Mouse (Mus musculus) bone marrow macrophage, adult 2 months (primary cell): ENCODE data around the gene Wdr20. TPM values are rescaled to one million over a fixed set of nuclear protein-coding genes. Genes with fewer than 3 reads are reported as not detected.
A peak's percentile ranks its signal among the peaks of the same experiment; 100 is the strongest.
"Not testable (repeated sequence)": the region's sequence is repeated elsewhere in the genome, so short reads cannot be mapped to it uniquely, and the experiment has no call there.

ENCODE experiments used
- H3K27ac ChIP-seq: 2 replicates; pipeline ENCODE4 v1.5.1; 2012; ENCODE audit warnings: low read depth, low read length; ENCODE audit not compliant: insufficient read depth
- H3K4me1 ChIP-seq: 2 replicates; pipeline ENCODE4 v1.6.1; 2012; ENCODE audit warnings: low read length; ENCODE audit not compliant: control insufficient read depth, insufficient read depth
- H3K4me3 ChIP-seq: 2 replicates; pipeline ENCODE4 v1.5.1; 2012; ENCODE audit warnings: mild to moderate bottlenecking, low read length, moderate library complexity; ENCODE audit not compliant: insufficient read depth
- CTCF ChIP-seq: IDR thresholded peaks from 2 replicates; pipeline ENCODE4 v1.5.1; 2012; ENCODE audit warnings: low read depth, mild to moderate bottlenecking, low read length, moderate library complexity
- POLR2A ChIP-seq: IDR thresholded peaks from 2 replicates; pipeline ENCODE4 v1.6.1; 2012; ENCODE audit warnings: mild to moderate bottlenecking, low read depth, low read length, borderline replicate concordance
- polyA plus RNA-seq: library from polyadenylated mRNA; stranded (reverse); fragments of >200 nt; gene quantifications from 2 replicates; pipeline ENCODE4 v1.2.4, GENCODE M21; 2012; ENCODE audit not compliant: missing spikeins, insufficient read depth, insufficient read length

Gene Wdr20
- polyA plus RNA-seq, 1 experiment = 33.7 TPM

DNA sequence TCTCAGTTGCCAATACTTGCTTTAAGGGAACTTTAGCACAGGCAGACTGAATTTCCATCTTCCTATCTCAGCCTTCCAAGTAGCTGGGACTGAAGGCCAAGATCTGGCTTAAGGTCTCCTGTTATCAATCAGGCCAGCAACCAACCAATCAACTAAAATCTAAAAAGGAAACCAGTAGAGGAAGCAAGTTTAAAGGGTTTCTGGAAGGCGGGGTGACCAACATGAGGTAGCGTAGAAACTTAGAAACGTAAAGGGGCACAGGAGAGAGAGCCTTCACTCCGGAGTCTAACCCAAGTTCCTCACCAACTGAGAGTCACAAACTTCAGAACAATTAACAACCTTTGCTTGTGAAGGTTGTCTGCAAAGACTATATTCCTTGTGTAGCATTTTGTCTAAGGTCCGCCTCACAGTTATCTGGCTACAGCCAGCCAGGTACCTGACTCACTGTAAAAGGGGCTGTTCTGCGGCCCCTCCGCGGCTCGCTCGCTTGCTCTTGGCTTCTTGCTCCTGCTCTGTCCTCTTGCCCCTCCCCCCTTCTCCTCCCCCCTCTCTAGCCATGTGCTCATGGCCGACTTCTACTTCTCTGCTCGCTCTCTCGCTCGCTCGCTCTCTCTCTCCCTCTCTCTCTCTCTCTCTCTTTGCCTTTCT, 39.1 kb upstream of the Wdr20 start:
- no peak for TF ChIP-seq CTCF
- TF ChIP-seq POLR2A = no peak
- H3K4me3 ChIP-seq = no peak overlapping the region
- H3K4me1 ChIP-seq = peaks cover 49% of the 10 kb centered on the region
- no peak overlapping the region for H3K27ac ChIP-seq

DNA sequence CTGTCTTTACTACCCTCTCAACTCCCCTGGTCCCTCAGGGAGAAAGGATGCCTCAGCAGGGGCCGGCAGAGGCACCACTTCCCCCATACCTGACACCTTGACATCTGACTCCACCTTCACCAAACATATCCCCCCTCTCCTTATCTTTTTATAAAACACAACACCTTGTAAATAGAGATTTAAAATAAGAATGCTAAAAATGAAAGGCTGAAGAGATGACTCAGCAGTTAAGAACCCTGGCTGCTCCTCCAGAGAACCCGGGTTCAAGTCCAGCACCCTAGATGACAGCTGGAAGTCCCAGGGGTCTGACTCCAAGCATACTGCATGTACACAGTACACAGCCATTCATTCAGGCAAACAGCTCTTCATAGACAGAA, 38.6 kb upstream of the Wdr20 start:
- H3K4me3 ChIP-seq = no peak overlapping the region
- H3K27ac ChIP-seq = no peak overlapping the region
- peaks cover 54% of the 10 kb centered on the region for H3K4me1 ChIP-seq
- TF ChIP-seq CTCF (no peak), POLR2A (no peak)

DNA sequence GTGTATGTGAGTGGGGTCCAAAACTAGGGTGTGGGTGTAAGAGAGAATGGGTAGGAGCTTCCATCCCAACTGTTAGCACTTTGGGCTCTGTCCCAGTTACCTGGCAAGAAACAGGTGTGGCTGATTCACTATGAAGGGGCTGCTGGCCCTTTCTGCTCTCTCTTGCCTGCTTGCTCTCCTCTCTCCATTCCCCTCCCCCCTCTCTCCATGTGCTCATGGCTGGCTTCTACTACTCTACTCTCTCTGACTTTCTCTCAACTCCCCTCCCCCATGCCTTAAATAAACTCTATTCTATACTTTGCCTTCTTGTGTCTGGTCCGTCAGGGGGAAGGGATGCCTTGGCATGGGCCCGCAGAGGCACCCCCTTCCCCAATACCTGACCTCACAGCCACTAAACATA, 37.0 kb upstream of the Wdr20 start:
- H3K27ac ChIP-seq = no peak overlapping the region
- TF ChIP-seq POLR2A (no peak), CTCF (no peak)
- H3K4me3 ChIP-seq = no peak overlapping the region
- peaks cover 63% of the 10 kb centered on the region for H3K4me1 ChIP-seq

DNA sequence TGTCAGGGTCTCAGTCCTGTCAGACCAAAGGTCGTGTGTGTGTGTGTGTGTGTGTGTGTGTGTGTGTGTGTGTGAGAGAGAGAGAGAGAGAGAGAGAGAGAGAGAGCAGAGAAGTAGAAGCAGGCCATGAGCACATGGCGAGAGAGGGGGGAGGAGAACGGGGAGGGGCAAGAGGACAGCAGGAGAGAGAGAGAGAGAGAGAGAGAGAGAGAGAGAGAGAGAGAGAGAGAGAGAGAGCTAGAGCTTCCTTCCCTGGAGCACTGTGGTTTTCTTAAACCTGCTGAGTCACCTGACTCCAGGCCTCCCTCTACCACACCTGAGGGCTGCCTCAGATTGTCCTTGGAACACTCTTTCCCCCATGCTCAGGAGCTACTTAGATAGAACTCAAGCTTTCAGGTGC, 36.4 kb upstream of the Wdr20 start:
- H3K4me3 ChIP-seq, H3K27ac ChIP-seq: not testable (repeated sequence)
- H3K4me1 ChIP-seq = peaks cover 68% of the 10 kb centered on the region

DNA sequence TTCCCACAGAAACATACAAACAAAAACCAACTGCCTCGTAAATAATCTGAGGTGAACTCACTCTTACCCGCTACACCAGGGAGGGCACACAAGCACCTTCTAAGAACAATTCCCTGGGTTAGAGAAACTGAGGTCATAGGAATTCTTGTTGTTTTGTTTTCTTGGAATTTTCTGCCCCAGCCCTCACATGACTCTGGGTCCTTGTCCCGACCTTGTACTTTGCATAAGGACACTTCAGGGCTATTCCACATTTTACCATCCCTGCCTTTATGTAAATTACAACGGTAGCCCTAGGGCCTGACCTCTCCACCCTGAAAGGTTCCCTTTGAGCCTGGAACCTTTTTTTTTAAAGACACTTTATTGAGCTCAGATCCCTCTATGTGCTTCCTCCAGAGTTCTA, 35.2 kb upstream of the Wdr20 start, which contains the start of gene Hsp90aa1:
Gene Hsp90aa1 (minus strand): TSS at position 173 of the 400 bp plus-strand sequence.
- H3K27ac ChIP-seq = peak within 1 kb of the TSS; percentile 76
- H3K4me1 ChIP-seq = peaks cover 66% of the 10 kb centered on the region
- peak within 1 kb of the TSS; percentile 41 for H3K4me3 ChIP-seq
- no peak for TF ChIP-seq CTCF
- TF ChIP-seq POLR2A = no peak

DNA sequence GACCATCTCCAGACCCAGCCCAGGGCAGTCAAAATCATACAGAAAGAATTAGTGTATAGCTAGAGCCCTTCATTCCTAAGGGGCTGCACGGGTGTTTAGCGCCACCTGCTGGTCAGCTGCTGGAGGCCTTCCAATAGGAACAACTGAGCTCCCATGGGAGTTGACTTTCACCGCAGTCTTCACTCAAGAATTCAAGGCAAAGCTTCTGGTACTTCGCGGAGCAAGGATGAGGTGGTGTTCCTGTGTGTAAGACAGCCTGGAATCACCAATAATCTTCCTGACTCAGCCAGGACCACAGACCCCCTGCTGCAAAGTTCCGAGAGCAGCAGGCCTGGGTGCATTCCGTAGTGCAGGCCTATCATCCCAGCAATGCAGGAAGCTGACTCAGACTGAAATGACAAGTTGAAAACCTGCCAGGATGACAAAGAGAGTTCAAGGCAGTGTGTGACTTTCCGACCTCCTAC, 34.7 kb upstream of the Wdr20 start:
- peak overlapping the region; percentile 76 for H3K27ac ChIP-seq
- H3K4me3 ChIP-seq = peak overlapping the region; percentile 41

DNA sequence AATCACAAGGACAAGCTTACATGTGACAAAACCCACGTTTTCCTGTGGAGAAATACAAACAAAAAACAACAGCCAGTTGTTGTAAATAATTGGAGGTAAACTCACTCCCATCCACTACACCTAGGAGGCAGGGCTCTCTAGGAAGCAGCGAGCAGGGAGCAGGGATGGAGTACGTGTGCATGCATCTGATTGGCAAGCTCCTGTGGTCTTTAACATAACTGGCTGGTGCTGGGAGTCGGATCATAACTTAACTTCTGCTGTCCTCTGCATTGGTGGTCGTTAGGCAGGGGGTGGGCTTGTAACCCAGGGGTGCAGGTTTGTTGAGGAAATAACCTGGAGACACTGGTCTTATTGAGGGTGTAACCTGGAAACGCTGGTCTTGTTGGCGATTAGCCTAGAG, 34.1 kb upstream of the Wdr20 start:
- H3K27ac ChIP-seq = peak overlapping the region; percentile 60
- peaks cover 61% of the 10 kb centered on the region for H3K4me1 ChIP-seq
- no peak overlapping the region for H3K4me3 ChIP-seq
- no peak for TF ChIP-seq CTCF
- TF ChIP-seq POLR2A = no peak

More for the DNA sequence above, 34.7 kb upstream of the Wdr20 start:
- TF ChIP-seq POLR2A (no peak), CTCF (peak; percentile 99)
- H3K4me1 ChIP-seq = peaks cover 65% of the 10 kb centered on the region

DNA sequence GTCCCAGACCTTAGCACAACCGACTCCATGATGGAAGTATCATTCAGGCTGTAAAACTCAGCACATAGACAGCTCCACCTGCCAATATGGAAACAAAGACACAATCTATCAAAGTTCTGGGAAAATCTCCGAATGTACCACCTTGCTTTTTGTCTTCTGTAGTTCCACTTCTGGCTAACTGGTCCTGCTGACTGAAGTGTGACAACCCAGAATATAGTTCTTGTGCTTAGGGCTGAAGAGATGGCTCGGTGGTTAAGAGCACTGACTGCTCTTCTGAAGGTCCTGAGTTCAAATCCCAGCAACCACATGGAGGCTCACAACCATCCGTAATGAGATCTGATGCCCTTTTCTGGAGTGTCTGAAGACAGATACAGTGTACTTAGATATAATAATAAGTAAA, 32.3 kb upstream of the Wdr20 start:
- not testable (repeated sequence) for H3K4me3 ChIP-seq, H3K27ac ChIP-seq
- H3K4me1 ChIP-seq = peaks cover 64% of the 10 kb centered on the region

DNA sequence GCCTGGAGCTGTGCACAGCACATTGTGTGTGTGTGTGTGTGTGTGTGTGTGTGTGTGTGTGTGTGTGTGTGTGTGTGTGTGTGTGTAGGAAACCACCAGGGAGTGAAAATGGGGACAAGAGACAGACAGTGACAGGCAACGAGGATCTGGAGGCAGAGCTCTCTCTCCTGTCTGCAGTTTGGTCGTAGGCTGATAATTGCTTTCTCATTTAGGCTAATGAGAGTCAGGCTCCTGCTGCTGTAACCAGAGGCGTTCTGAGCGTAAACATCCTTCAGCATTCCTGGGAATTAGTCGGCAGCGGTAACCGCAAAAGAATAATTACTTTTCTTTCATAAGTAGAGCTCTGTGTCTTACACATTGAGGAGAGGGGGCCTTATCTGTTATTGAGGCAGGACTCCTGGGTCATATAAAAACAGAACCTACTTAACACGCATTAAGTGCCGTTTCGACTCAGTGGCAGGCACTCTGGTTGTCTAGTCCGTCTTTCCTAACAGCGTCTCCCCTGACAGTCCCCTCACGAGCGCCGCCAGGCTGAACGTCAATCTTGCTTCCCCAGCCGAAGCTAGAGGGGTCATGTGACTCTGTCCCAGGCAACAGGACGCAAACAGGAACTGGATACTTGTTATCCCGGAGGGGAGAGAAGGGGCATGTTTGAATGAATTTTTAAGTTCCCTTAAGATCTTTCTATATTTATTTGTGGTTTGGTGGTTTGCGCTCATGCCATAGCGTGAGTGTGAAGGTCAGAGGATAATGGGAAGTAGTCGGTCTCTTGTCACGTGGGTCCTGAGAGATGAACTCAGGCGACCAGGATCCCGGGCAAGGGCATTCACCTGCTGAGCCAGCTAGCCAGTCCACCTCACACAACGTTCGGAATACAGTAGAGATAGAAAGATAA, 31.2 kb upstream of the Wdr20 start:
- TF ChIP-seq POLR2A (no peak), CTCF (no peak)
- Histone ChIP-seq H3K4me3 (peak overlapping the region; percentile 52), H3K27ac (peak overlapping the region; percentile 92), H3K4me1 (peaks cover 53% of the 10 kb centered on the region)

DNA sequence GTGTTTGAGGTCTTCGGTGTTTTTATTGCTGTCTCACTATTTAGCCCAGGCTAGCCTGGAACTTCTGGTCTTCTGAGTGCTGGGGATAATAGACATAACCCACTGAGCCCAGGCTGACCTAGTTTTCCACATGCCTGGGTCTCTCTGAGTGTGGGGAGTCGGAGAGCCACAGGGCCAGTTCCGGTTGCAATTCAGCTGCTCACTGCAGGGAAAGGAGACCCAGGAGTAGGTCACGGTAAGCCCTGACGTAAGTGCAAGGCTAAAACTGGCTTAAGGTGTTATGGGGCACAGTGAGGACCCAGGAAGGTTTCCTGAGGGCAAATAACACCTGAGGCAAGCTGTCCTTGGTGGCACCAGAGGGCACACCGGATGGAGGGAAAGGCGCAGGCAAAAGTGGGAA, 30.3 kb upstream of the Wdr20 start:
- H3K27ac ChIP-seq = peak overlapping the region; percentile 80

More for the DNA sequence above, 30.3 kb upstream of the Wdr20 start:
- peaks cover 44% of the 10 kb centered on the region for H3K4me1 ChIP-seq
- no peak overlapping the region for H3K4me3 ChIP-seq
- no peak for TF ChIP-seq POLR2A
- 0 out of 2 replicates have a peak, but pooled peaks have one; percentile 17 for TF ChIP-seq CTCF
